Mouse (Mus musculus): ENCODE measurements at regions not wholly inside any gene's neighbourhood (a gene's known extent, or its start where the extent isn't known, plus 50 kb on each side); places are given as distances from the start of the nearest gene placed in this dataset.

DNA sequence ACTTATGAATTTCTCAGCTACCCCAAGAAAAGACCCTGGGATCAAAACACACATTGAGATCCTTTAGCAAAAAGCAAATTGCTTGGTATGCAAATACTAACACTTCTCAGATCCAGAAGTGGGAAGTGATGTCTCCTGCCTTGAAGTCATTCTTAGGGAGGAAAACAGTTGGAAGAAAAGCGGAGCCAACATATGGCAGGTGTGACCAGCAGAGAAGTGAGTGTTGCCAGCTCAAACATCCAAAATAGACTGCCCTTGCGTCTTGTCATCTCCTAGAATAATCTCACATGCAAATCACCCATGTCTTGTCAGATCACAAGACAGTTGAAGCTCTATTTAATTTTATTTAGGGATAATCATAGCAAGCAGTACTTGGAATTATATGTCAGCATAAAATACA lies 757.8 kb downstream of the Galc start:
- Histone ChIP-seq H3K36me3 (ENCODE audit: control insufficient read depth, insufficient read depth, low read length) (no peaks in the 10 kb centered on the region), H3K79me2 (replicated peaks; ENCODE audit: control insufficient read depth, insufficient read depth, low read length) (no peaks in the 10 kb centered on the region), H3K27ac (no peak overlapping the region), H3K4me1 (ENCODE audit: control insufficient read depth, insufficient read depth, low read length) (no peaks in the 10 kb centered on the region), H3K27me3 (ENCODE audit: control insufficient read depth, insufficient read depth, low read length) (no peaks in the 10 kb centered on the region), H3K4me3 (no peak overlapping the region), H3K9ac (ENCODE audit: low read depth, low read length) (no peak overlapping the region)
- DNase-seq: no peak
- intact Hi-C loops (cut with DNase I): no loop called here
- TF ChIP-seq CTCF (IDR thresholded peaks at IDR 0.05) (no peak), EP300 (IDR thresholded peaks at IDR 0.05; ENCODE audit: insufficient read depth, low read depth, low read length) (no peak)
- 71% methylated on average over 2 of the region's 2 CpGs for WGBS

DNA sequence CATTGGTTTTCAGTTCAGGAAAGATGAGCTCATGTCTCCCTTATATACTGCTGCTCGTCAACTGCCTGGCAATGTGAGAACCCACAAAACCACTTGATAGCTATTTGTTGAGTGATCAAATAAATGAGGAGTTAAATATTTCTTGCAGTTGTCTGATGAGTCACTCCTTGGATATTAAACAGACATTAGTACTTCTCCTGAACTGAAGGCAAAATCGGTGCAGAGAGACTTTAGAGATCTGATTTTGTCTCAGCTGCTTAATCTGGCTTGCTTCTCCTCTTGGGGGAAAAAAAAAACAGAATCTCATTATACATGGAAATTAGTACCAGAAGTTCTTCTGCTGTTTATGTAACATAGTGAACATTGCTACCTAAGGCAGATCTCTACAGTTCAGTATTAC lies 775.7 kb downstream of the Galc start:
- WGBS: 49% methylated on average over 2 of the region's 2 CpGs
- no peaks in the 10 kb centered on the region for H3K4me1 ChIP-seq (ENCODE audit: control insufficient read depth, insufficient read depth, low read length)
- DNase-seq: no peak
- no peak for TF ChIP-seq CTCF (IDR thresholded peaks at IDR 0.05)
- TF ChIP-seq EP300 (IDR thresholded peaks at IDR 0.05; ENCODE audit: insufficient read depth, low read depth, low read length): no peak
- TF ChIP-seq POLR2A (IDR thresholded peaks at IDR 0.05; ENCODE audit: insufficient read depth, low read depth, low read length): no peak
- H3K4me3 ChIP-seq: no peak overlapping the region
- H3K36me3 ChIP-seq (ENCODE audit: control insufficient read depth, insufficient read depth, low read length): no peaks in the 10 kb centered on the region
- no peaks in the 10 kb centered on the region for H3K27me3 ChIP-seq (ENCODE audit: control insufficient read depth, insufficient read depth, low read length)
- no peak overlapping the region for H3K9ac ChIP-seq (ENCODE audit: low read depth, low read length)
- intact Hi-C loops (cut with DNase I): no loop called here
- no peaks in the 10 kb centered on the region for H3K79me2 ChIP-seq (replicated peaks; ENCODE audit: control insufficient read depth, insufficient read depth, low read length)
- H3K27ac ChIP-seq: no peak overlapping the region

DNA sequence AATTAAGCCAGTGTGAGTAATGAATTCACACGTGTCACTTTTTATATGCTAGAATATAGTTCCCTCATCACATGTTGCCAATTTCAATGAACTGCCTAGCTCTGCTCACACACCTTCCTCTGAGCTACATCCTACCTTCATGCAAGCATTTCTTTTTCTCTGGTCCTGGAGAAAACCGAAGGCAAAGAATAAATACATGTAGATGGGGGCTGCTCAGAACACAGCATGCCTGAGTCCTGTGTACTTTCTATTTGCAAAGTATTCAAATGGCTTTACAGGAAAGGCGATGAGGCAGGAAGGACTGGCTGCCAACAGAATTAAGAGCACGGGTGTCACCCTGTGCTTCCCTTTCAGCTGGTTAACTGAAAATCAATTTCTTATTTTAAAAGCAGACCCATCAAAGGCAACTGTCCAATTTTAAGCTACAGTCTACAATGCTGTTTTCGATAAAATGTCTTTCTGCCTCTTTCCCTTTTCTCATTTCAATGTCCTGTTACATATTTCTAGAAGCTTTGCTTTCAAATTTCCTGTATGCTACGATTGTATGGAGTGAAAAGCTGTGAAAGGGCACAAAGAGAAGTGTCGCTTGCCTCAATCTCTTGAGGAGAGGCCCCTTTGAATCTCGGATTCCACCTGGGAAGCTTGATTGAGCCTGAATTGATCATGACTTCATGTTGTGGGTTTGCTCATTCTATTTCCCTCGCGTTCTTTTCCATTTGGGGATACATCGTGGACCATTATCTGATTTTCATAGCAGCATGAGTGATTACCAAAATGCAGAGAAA lies 782.6 kb downstream of the Galc start:
- TF ChIP-seq POLR2A (IDR thresholded peaks at IDR 0.05; ENCODE audit: insufficient read depth, low read depth, low read length) (no peak), CTCF (IDR thresholded peaks at IDR 0.05) (no peak), EP300 (IDR thresholded peaks at IDR 0.05; ENCODE audit: insufficient read depth, low read depth, low read length) (no peak)
- 52% methylated on average over 11 of the region's 11 CpGs for WGBS
- DNase-seq: no peak

DNA sequence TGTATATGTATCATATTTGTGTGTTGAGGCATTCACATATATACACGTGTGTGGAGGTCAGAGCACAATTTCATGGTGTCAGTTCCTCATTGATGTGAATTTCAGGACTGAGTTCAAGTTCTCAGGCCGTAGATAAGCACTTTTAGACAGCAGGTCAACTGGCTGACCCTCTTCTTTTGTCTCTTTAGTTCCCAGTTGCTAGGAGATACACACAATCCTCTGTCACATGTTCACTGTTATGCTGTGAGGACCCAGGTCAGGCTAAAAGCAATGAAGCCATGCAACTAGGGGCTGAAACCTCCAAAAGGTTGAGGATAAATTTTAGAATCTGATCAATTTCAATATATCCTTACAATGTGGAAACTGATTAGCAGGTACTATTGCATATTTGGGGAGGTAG lies 783.5 kb downstream of the Galc start:
- 41% methylated on average over 2 of the region's 2 CpGs for WGBS
- intact Hi-C loops (cut with DNase I): no loop called here
- H3K9ac ChIP-seq (ENCODE audit: low read depth, low read length): no peak overlapping the region

More for the DNA sequence above, 782.6 kb downstream of the Galc start:
- intact Hi-C loops (cut with DNase I): no loop called here
- H3K9ac ChIP-seq (ENCODE audit: low read depth, low read length): no peak overlapping the region
- no peaks in the 10 kb centered on the region for H3K27me3 ChIP-seq (ENCODE audit: control insufficient read depth, insufficient read depth, low read length)
- no peak overlapping the region for H3K27ac ChIP-seq
- H3K79me2 ChIP-seq (replicated peaks; ENCODE audit: control insufficient read depth, insufficient read depth, low read length): no peaks in the 10 kb centered on the region
- no peaks in the 10 kb centered on the region for H3K4me1 ChIP-seq (ENCODE audit: control insufficient read depth, insufficient read depth, low read length)
- no peaks in the 10 kb centered on the region for H3K36me3 ChIP-seq (ENCODE audit: control insufficient read depth, insufficient read depth, low read length)
- H3K4me3 ChIP-seq: no peak overlapping the region

DNA sequence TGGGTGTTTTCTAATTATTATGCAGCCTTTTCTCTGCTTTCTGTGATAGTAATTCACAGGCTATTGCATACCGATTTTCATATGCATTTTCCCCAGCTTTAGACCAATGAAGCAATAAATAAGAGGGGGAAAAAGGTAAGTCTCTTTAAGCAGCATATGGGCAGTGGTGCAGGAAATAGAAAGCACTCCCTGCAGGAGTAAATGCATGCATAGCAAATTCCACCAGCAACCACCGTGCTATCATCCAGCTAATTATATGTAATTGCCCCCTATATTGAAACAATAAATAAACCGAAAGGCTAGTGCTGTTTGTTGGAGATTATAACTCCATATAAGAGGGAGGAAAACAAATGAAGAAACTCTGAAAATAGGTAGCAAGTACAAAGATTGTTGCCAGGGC lies 790.1 kb downstream of the Galc start:
- Histone ChIP-seq H3K79me2 (replicated peaks; ENCODE audit: control insufficient read depth, insufficient read depth, low read length) (no peaks in the 10 kb centered on the region), H3K4me3 (no peak overlapping the region), H3K4me1 (ENCODE audit: control insufficient read depth, insufficient read depth, low read length) (no peaks in the 10 kb centered on the region), H3K36me3 (ENCODE audit: control insufficient read depth, insufficient read depth, low read length) (no peaks in the 10 kb centered on the region), H3K27me3 (ENCODE audit: control insufficient read depth, insufficient read depth, low read length) (no peaks in the 10 kb centered on the region), H3K27ac (no peak overlapping the region), H3K9ac (ENCODE audit: low read depth, low read length) (no peak overlapping the region)
- DNase-seq: no peak
- WGBS: 66% methylated on average over 3 of the region's 3 CpGs
- intact Hi-C loops (cut with DNase I): no loop called here
- TF ChIP-seq POLR2A (IDR thresholded peaks at IDR 0.05; ENCODE audit: insufficient read depth, low read depth, low read length): no peak
- no peak for TF ChIP-seq CTCF (IDR thresholded peaks at IDR 0.05)
- TF ChIP-seq EP300 (IDR thresholded peaks at IDR 0.05; ENCODE audit: insufficient read depth, low read depth, low read length): no peak

More for the DNA sequence above, 783.5 kb downstream of the Galc start:
- DNase-seq: no peak
- no peak overlapping the region for H3K4me3 ChIP-seq
- TF ChIP-seq POLR2A (IDR thresholded peaks at IDR 0.05; ENCODE audit: insufficient read depth, low read depth, low read length) (no peak), EP300 (IDR thresholded peaks at IDR 0.05; ENCODE audit: insufficient read depth, low read depth, low read length) (no peak), CTCF (IDR thresholded peaks at IDR 0.05) (no peak)
- H3K27ac ChIP-seq: no peak overlapping the region
- H3K27me3 ChIP-seq (ENCODE audit: control insufficient read depth, insufficient read depth, low read length): no peaks in the 10 kb centered on the region
- no peaks in the 10 kb centered on the region for H3K79me2 ChIP-seq (replicated peaks; ENCODE audit: control insufficient read depth, insufficient read depth, low read length)
- no peaks in the 10 kb centered on the region for H3K36me3 ChIP-seq (ENCODE audit: control insufficient read depth, insufficient read depth, low read length)
- no peaks in the 10 kb centered on the region for H3K4me1 ChIP-seq (ENCODE audit: control insufficient read depth, insufficient read depth, low read length)

DNA sequence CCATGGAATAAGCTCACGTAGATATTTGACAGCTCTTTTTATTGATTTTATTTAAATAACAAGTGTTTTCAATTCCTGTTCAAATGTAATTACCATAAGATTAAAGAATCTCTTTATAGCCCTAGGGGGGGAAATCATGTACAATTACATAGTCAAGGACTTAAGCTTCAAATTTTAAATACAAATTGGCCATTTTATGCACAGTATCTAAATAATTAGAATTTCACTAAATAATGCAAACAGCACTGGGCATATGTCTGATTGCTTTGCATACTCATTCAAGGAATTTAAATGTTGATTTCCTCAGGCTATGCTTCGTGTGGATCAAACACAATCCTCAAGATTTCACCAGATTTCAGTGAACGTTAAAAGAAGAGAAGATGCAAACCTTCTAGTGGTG lies 823.1 kb downstream of the Galc start:
- intact Hi-C loops (cut with DNase I): no loop called here
- H3K79me2 ChIP-seq (replicated peaks; ENCODE audit: control insufficient read depth, insufficient read depth, low read length): no peaks in the 10 kb centered on the region
- no peak for TF ChIP-seq POLR2A (IDR thresholded peaks at IDR 0.05; ENCODE audit: insufficient read depth, low read depth, low read length)
- TF ChIP-seq EP300 (IDR thresholded peaks at IDR 0.05; ENCODE audit: insufficient read depth, low read depth, low read length): no peak
- TF ChIP-seq CTCF (IDR thresholded peaks at IDR 0.05): no peak
- H3K9ac ChIP-seq (ENCODE audit: low read depth, low read length): no peak overlapping the region
- H3K36me3 ChIP-seq (ENCODE audit: control insufficient read depth, insufficient read depth, low read length): no peaks in the 10 kb centered on the region
- 77% methylated on average over 3 of the region's 3 CpGs for WGBS
- no peak for DNase-seq
- H3K27me3 ChIP-seq (ENCODE audit: control insufficient read depth, insufficient read depth, low read length): no peaks in the 10 kb centered on the region
- H3K4me3 ChIP-seq: no peak overlapping the region
- H3K27ac ChIP-seq: no peak overlapping the region
- no peaks in the 10 kb centered on the region for H3K4me1 ChIP-seq (ENCODE audit: control insufficient read depth, insufficient read depth, low read length)
